Mouse (Mus musculus) G1E (cell line): ENCODE results near the gene C4b.
"Not testable (repeated sequence)": the region's sequence is repeated elsewhere in the genome, so short reads cannot be mapped to it uniquely, and the experiment has no call there.

Experiments
- CTCF ChIP-seq: IDR thresholded peaks from 2 replicates; pipeline ENCODE4 v1.5.1; 2012; ENCODE audit warnings: low read depth, low read length, inconsistent platforms, mixed read lengths
- GATA1 ChIP-seq: IDR thresholded peaks from 2 replicates; pipeline ENCODE4 v1.6.1; 2012; ENCODE audit warnings: borderline replicate concordance, low read length, inconsistent platforms, mixed read lengths
- GATA2 ChIP-seq: IDR thresholded peaks from 2 replicates; pipeline ENCODE4 v1.6.1; 2012; ENCODE audit warnings: low read depth, low read length, inconsistent platforms, borderline replicate concordance
- POLR2AphosphoS5 ChIP-seq: IDR thresholded peaks from 2 replicates; pipeline ENCODE4 v1.6.1; 2012; ENCODE audit warnings: low read depth, low read length, inconsistent platforms; ENCODE audit not compliant: insufficient replicate concordance
- TAL1 ChIP-seq: conservative IDR thresholded peaks from 2 replicates; pipeline ENCODE4 v1.6.1; 2012; ENCODE audit warnings: low read depth, low read length, inconsistent platforms, mixed read lengths

DNA sequence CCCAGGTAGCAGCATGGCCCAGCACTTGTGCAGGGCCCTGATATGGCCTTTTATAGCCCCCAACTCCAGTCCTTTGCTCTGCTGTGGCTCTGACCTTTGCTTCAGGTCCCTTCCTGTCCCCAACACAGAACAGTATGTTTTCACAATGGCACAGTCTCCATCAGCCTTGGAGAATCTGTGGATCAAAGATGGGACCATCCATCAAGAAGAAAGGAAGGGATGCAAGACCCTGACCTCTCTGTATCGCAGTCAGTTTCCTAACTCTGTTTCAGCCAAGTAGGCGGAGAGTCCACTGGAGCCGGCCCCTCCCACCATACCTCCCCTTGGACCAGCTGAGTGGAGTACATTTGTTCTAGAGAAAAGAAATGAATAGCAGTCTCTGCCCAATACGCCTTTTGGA, 21.4 kb downstream of the C4b start:
- not testable (repeated sequence) for TF ChIP-seq GATA1, CTCF, TAL1, GATA2, POLR2AphosphoS5
